Mouse (Mus musculus): ENCODE data around the gene Lpar3.
"Not testable (repeated sequence)": the region's sequence is repeated elsewhere in the genome, so short reads cannot be mapped to it uniquely, and the experiment has no call there.

Gene Lpar3

DNA sequence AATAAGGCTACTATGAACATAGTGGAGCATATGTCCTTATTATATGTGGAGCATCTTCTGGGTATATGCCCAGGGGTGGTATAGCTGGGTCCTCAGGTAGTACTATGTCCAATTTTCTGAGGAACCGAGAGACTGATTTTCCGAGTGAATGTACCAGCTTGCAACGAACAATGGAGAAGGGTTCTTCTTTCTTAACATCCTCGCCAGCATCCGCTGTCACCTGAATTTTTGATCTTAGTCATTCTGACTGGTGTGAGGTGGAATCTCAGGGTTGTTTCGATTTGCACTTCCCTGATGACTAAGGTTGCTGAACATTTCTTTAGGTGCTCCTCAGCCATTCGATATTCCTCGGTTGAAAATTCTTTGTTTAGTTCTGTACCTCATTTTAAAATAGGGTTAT, 11.0 kb upstream of the Lpar3 start:
- DNase-seq (ENCODE audit: low spot score in 2 of 2) = not testable (repeated sequence)

DNA sequence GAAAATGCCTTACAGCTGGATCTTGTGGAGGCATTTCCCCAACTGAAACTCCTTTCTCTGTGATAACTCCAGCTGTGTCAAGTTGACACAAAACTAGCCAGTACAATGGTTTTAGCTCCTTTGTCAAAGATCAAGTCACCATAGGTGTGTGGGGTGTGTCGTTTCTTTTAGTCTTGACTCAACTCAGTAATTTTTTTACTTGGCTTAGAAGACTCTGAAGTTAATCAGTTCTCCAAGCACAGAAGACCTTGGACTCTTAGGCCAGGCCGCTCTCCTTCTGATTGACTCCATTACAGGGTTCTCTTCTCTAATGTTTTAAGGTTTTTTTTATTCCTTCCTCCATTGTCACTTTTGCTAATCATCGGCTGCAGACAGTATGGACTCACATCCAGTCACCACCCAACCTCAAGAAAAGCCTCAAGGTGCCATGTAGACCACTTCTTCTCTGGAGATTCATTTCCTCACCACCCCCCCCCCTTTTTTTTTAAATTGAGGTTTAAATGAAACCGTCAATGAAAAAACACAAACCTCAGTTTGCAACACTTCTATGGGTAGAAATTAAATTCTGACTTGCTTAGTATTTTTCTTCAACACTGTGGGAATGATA, 9.5 kb upstream of the Lpar3 start:
- DNase-seq (ENCODE audit: low spot score in 2 of 2) = no peak

DNA sequence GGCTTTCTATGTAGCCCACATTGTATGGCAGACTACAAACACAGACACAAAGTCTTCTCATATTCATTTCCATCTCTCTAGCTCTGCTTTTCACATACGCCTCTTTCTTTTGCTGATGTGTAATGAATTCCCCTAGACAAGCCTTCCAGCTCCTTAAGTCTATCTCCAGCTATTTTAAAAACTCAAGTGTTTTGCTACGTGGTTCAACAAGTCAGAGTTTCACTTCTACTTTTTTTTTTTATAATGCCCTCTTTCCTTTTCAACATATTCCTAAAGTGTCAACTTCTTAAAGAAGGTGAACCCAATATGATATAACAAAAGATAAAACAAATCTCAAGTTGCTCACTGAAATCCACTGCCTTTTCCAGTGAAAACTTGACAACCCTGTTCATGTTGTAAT, 8.8 kb upstream of the Lpar3 start:
- DNase-seq (ENCODE audit: low spot score in 2 of 2) = no peak

DNA sequence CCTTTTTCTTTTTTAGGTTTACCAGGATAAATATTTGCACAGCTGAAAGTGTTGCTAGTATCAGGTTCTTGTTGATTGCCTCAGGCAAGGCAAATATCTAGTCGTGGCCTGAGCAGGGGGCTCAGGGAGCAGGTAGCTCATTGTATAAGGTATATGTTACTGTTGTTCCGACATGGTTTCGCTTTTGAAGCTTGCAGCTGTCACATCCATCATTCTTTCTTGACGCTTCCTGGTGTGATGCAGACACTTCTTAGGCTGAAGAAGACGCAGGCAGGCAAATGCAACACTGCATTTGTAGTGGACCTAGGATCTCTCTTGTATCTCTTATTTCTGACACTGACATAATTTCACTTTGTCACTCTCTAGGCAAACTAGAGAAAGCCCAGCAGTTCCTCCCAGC, 7.4 kb upstream of the Lpar3 start:
- no peak for DNase-seq (ENCODE audit: low spot score in 2 of 2)

DNA sequence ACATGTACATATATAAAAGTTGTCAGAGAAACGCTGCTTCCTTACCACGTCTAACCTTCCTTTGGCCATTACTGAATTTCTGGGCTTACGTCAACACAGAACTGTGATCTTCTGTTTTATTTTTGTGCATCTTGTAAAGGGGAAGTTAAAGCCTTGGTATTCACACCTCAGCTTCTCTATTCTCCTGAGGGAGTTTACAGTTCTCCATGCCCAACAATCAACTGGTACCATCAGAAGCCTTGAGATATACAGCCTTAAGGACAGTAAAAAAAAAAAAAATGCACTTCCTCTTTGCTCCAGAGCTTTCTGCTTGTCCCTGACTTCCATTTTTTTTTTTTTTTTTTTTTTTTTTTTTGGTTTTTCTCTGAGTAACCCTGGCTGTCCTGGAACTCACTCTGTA, 4.2 kb upstream of the Lpar3 start:
- no peak for DNase-seq (ENCODE audit: low spot score in 2 of 2)

DNA sequence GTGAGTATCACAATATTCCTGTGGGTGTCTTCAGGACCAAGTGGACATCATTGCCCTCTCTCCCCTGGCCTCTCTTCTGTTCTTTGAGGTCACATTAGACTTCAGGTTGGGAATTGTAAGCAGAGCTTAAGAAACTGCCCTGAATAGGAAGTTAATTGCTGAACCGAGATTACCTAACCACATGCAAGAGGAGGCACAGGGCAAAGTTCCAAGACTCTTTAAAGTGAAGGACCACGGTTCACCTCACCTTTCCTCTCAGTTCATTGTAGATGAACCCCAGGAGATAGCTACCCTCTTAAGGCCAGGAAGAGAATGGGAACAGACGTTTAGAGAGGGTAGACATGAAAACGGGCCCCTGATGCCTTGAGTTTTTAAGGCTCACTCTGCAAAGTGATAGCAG, 3.5 kb downstream of the Lpar3 start:
- no peak for DNase-seq (ENCODE audit: low spot score in 2 of 2)

DNA sequence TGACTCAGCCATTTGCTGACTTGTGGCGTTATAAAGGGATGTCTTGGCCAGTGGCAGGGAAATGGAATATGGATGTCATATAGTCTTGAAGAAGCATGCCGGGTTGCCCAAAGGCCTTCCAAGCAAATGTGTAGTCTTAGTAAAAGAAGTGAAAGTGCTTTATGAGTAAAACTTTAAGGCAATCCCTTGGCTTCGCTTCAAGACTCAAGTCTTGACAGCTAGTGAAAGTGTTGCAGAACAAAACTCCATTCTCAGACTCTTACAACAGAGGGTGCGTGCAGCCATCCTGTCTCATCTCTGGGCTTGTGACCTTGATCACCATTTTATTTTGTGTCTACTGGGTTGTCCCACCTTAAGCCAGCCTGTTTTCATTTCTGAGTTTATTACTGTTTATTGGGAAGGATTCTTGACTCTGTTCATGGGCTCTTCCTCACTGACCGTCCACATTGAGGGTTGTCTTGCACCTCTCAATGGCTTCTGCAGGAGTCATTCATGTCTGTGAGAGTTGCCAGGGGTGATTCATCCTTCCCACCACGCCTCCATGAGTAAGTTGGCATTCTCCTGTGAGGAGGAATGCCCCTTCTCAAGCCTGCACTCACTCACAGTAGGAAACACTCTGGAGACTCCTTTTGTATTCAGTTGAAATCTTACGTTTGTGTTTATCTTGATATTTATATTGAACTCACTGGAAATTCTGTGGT, 4.4 kb downstream of the Lpar3 start:
- DNase-seq (ENCODE audit: low spot score in 2 of 2) = no peak

DNA sequence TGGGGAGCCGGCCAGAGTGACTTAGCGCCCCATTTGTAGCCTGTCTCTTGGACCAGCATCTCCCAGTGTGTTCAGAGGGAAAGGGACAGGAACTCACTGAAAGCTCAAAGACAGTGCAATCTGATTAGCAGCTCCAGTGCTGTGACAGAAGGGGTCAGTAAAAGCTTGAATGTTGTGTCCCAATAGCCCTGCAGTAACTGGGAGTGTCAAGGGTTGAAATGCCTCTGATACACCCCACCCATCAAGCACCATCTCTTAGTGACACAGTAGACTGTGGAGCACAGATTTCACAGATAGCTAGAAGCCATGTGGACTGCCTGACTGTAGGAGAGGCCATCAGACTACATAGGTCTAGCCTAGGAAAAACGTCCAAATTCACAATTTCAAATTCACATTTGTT, 6.7 kb downstream of the Lpar3 start:
- DNase-seq (ENCODE audit: low spot score in 2 of 2) = no peak

DNA sequence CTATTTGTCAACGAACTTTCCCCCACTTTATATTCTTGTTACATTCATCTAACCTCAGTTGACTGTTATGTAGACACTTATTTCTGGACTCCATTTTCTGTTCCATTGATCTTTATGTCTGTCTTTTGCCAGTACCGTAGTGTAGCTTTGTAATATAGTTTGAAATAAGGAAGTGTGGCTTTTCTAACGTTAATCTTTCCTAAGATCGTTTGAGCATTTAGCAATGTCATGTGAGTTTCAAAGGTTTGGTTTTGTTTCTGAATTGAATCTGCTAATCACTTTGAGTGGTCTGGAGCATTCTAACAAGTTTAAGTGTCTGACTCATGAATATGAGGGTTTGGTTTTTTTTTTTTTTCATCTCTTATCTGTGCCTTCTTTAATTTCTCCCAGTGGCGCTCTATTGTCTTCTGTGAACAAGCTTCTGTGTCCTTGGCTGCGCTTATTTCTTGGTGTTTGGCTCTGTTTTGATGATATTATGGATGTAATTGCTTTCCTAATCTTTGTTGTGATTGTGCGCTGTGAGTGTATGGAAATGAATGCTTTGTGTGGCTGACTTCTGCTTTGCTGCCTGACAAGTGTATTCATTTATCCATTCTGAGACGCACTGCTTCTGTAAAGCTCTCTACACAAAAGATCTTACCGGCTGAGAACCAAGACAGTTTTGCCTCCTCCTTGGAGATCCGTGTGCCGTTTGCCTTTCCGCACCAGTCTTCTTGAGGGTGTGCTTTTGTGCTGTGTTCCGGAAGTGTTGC, 8.0 kb downstream of the Lpar3 start:
- no peak for DNase-seq (ENCODE audit: low spot score in 2 of 2)

DNA sequence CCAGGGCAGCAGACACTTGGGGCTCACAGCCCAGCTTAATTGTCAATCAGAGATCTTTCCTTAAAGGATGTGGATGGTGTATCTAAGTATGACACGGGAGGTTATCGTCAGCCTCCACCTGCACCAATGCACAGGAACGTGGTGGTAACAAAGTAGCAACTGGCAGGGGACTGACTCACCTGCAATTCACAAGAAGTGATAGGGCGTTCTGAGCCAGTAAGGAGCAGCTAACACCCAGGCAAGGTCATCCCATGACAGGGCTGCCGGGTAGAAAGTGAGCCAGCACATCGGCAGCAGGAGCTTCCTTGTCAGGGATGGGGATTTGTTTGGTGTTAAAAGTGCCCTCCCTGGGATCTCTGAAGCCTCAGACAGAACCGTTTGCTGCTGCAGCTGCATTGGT, 11.9 kb downstream of the Lpar3 start:
- DNase-seq (ENCODE audit: low spot score in 2 of 2) = no peak

DNA sequence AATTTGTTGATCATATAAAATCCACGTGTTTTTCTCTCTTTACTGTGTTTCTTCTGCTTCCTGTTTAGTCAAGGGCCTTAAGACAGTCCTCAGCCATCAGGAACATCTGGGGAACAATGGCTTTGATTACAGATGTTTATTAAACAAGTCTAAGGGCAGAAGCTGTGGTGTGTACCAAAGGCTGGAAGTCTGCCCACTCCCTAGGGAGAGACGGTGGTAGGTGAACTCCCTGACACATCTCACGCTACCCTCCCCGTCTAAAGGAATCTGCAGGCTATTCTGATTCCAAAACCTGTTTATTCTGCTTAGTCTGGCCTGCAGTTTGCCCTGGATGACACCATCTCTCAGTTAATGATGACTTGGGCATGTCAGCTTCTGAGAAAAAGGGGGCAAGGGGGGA, 13.0 kb downstream of the Lpar3 start:
- no peak for DNase-seq (ENCODE audit: low spot score in 2 of 2)

DNA sequence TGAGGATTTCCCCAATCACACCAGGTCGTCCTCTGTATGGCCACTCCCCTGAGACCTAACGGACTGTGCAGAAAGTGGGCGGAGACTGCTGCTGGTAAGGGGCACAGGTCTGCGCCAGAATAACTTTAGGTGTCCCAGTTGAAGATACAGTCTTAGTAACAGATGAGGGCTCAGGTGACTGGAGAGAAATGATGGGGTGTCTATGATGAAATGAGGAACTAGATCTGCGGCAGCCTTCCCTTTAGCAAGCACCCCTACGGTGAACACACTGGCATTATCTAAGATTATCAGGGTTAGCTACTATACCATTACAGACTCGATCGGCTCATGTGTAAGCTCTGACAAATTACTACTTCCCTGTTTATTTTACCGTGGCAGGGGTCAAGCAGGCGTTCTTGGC, 13.8 kb downstream of the Lpar3 start:
- no peak for DNase-seq (ENCODE audit: low spot score in 2 of 2)

DNA sequence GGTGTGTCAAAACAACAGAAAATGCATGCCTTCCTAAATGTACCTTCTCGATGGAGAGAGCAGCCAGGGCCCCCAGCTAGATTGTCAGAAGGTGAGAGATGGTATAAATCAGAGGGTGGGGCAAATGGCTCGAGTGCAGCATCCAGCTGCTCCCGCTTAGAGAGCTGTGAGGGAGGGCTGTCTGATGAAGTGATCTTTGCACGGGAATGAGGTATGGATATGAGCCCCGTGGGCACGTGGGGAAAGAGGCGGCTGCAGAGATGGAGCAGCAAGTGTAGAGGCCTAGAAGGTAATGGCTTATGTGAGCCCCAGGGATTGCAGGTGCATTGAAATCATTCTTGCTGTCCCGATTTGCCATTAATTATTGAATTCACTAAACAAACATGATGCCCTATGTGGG, 15.5 kb downstream of the Lpar3 start:
- DNase-seq (ENCODE audit: low spot score in 2 of 2) = no peak

DNA sequence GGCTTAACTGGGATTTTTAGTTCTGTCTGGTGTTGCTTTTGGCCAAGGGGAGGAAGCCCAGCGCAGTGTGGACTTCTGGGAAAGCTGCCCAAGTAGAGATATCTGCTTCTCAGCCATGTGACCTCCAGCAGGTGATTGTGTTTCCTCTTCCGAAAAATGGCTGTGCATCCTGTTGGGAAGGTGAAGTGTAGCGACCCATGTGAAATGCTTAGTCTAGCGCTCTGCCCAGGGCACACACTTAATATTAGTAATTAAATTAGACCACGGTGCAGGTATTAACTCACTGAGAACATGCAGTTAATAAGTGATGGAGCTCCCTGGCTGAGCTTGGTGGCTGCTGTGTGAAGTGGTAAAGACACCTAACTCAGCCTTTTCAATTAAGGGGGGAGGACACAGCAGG, 16.9 kb downstream of the Lpar3 start:
- no peak for DNase-seq (ENCODE audit: low spot score in 2 of 2)

DNA sequence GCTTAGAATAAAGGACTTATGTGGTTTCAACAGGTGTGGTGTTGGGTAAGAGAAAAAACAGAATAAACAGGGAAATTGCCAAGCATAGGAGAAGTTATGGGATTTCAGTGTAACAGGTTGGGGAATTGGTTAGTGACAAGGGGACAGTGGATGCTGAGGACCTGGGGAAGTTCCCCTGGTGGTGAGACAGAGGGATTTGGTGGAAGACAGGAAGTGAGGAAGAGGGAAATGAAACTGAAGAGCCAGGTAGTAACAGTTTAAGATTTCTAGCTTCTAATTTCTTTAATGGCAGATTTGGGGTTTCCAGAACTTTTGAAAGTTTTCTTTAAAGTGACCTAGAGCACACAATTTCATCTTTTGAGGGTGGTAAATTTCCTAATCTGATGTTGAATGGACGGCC, 23.9 kb downstream of the Lpar3 start:
- DNase-seq (ENCODE audit: low spot score in 2 of 2) = no peak

DNA sequence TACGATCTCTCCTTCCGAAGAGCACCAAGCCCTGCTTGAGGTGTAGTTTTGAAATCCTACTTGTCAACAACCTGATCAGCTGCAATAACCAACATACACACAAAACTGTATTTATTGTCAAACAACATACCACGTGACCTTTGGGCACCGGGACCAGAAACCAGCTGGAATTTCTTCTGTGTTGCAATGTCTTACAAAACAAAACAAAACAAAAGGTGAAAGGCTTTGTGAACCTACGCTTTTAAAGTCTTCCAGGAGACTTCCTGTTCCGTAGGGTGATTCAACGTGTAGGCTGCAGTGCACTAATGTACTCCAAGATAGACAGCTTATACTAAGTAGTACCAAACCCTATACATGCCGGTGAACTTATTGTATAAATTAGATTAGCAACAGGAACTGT, 25.8 kb downstream of the Lpar3 start:
- DNase-seq (ENCODE audit: low spot score in 2 of 2) = no peak

DNA sequence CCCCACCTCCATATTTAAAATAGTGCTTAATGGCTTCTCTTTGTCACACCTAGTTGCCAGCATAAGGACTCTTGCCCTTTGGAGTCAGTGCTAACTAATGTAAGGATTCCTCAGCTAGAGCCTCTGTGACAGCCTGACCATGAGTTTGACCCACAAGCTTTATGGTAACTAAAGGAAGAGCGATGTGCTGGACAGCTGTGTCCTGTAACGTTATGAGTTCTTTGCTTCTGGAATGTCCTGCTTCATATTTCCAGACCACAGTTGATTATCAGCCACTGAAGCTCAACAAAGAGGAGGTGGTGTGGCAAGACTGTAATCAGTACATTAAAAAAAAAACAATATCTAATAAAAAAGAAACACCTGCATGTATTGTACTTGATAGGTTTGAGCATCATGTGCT, 26.2 kb downstream of the Lpar3 start:
- DNase-seq (ENCODE audit: low spot score in 2 of 2) = no peak

DNA sequence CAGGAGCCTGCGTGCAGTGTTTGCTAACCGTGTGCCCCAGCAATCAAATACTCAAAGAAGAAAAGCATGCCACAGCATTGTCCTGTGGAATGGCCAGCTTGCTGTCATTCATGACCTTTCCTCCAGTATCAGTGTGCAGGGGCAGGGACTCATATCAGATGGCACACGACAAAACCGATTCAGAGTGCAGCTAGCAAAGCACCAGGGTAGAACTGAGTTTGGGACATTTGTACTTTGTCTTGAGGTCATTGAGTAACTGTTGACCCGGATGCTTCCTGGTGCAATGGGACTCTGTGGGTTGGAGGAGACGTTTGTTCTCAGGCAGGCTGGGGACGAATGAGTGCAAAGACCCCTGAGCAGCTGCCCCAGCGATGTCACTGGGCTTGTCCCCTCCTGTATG, 29.1 kb downstream of the Lpar3 start:
- no peak for DNase-seq (ENCODE audit: low spot score in 2 of 2)

DNA sequence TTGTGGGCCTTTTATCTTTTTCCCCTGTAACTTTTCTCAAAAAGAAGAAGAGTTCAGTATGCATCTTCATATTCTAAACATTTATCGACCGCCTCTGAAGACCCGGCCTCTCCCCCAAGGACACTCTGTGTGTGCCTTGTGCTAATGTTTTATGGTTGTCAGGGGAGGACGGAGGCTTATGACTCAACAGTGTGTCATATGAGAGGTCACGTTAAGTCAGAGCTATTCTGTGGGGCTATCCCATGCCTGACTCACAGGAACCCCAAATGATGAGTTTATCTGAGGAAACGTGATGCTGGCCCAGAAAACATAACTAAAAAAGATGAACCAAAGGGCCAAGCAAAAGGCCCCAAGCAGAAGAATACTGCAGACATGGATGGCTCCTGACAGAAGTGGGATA, 31.0 kb downstream of the Lpar3 start:
- DNase-seq (ENCODE audit: low spot score in 2 of 2) = no peak

DNA sequence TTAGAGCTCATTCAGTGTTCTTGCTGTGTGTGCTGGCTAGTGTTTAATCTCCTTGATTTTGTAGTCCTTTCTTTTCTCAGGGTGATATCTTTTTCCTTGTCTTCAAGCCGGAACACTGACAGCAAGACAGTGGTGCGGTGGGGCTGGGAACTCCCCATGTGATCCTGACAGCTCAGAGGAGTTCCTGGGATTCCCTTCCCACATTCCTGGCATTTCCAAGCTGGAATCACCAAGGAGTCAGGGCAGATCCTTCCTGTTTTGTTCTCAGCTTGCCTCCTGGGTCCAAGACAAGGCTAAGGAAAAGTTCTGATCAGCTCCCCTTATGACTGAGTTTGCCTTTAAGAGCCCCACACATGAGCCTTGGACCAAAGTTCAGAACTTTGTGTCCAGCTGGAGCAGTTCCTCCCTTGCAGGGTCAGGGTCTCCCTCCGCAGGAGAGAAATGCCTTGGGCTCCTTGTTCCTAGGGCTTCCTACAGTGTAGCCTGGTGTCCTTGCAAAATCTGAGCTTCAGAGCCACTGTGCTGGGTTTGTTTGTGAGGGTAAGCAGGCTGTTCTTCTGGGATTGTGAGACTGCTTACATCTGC, 33.1 kb downstream of the Lpar3 start:
- no peak for DNase-seq (ENCODE audit: low spot score in 2 of 2)

DNA sequence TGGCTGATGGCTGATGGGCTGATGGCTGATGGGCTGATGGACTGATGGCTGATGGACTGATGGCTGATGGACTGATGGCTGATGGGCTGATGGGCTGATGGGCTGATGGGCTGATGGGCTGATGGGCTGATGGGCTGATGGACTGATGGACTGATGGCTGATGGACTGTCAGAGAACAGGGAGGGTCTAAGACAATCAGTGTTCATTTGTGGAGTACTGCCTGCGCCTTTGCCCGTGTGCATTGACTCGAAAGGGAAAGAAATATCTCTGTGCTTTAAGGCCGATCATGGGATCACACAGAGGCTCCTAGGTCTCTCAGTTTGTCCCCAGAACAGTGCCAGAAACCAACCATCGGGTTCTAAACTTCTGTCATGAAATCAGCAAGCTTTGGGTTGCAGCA, 34.4 kb downstream of the Lpar3 start:
- no peak for DNase-seq (ENCODE audit: low spot score in 2 of 2)

DNA sequence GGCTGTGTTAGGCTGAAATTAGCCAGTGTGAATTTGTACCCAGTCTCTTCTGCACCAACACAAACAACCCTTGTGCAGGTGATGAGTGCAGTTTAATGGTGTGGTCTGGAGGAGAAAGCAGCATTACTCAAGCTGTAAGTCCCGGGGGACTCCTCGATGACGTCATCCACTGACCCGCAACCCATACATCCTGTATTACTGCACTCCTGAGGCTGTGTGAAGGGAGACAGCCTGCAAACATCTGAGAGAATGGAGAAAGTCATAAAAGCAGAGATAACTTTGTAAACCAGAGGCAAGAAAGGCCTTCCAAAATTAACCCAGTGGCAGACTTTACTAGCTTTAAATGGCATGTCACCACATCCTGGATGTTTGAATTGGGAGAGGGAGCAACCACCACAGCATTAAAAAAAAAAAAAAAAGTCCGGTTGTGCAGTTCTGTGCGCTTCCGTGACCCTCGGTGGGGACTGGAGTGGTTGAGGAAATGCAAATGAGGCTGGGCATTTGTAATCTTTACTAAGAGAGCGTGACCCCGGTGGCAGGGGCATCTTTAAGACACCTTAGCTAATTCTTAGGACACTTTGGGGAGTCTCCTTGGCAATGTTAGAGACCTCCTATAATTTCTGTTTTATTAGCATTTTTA, 36.8 kb downstream of the Lpar3 start:
- no peak for DNase-seq (ENCODE audit: low spot score in 2 of 2)

Measured in right cerebral cortex, postnatal 10 days (tissue).